Mouse (Mus musculus) olfactory bulb, adult 2 months (tissue): ENCODE results near the gene Neto2.

ENCODE experiments used
- CTCF ChIP-seq: fragments of 200-500 bp; IDR thresholded peaks from 2 replicates; pipeline ENCODE4 v1.5.1; 2012; ENCODE audit warnings: low read depth, mild to moderate bottlenecking, low read length, moderate library complexity; ENCODE audit not compliant: insufficient read depth
- POLR2A ChIP-seq: fragments of 200-500 bp; IDR thresholded peaks from 2 replicates; pipeline ENCODE4 v1.6.1; 2012; ENCODE audit warnings: mild to moderate bottlenecking, low read depth, low read length, moderate library complexity; ENCODE audit not compliant: insufficient read depth

- TF ChIP-seq POLR2A: no peak
- TF ChIP-seq CTCF: no peak
Measured at GRCm38 (mm10) chr8:85745053-85745452, 44.3 kb upstream of the Neto2 start.
